Mouse (Mus musculus) 416B (cell line): Measurements from ENCODE around the gene 4930402K13Rik.
"Not testable (repeated sequence)": the region's sequence is repeated elsewhere in the genome, so short reads cannot be mapped to it uniquely, and the experiment has no call there.

Source experiments
- DNase-seq: peaks from one replicate; pipeline ENCODE4 v3.0.0; 2011; ENCODE audit warnings: low read depth

4930402K13Rik gene

GRCm38 (mm10) chrX:9104262-9104661 is at the start of gene 4930402K13Rik:
Gene 4930402K13Rik, plus strand, starts transcription at chrX:9104562.
- no peak for DNase-seq

GRCm38 (mm10) chrX:9060952-9061351 is 43.4 kb upstream of the 4930402K13Rik start:
- peak; percentile 1 for DNase-seq

GRCm38 (mm10) chrX:9062101-9062500 is 42.3 kb upstream of the 4930402K13Rik start:
- DNase-seq = no peak

GRCm38 (mm10) chrX:9062715-9063114 is 41.6 kb upstream of the 4930402K13Rik start, which contains the start of gene Fthl17f:
Gene Fthl17f, plus strand, starts transcription at chrX:9063015.
- DNase-seq = not testable (repeated sequence)

GRCm38 (mm10) chrX:9077699-9078098 is 26.7 kb upstream of the 4930402K13Rik start:
- DNase-seq = peak; percentile 1

GRCm38 (mm10) chrX:9095066-9095465 is 9.3 kb upstream of the 4930402K13Rik start:
- not testable (repeated sequence) for DNase-seq

- no peak for DNase-seq
Observed at GRCm38 (mm10) chrX:9110381-9110780, 6.0 kb downstream of the 4930402K13Rik start.

GRCm38 (mm10) chrX:9124928-9125327 is 20.6 kb downstream of the 4930402K13Rik start:
- no peak for DNase-seq

- DNase-seq = peak; percentile 53
Observed at GRCm38 (mm10) chrX:9128317-9128831, 24.0 kb downstream of the 4930402K13Rik start.

- peak; percentile 65 for DNase-seq
Observed at GRCm38 (mm10) chrX:9139290-9139948, 35.1 kb downstream of the 4930402K13Rik start.

- peak; percentile 12 for DNase-seq
Observed at GRCm38 (mm10) chrX:9142669-9143068, 38.3 kb downstream of the 4930402K13Rik start.
